ENCODE assay signal across 8 mouse cellular contexts in genomic region chr14:98589846-98590245, GRCm38 (mm10).
A peak's percentile ranks its signal among the peaks of the same experiment; 100 is the strongest.
DNase-seq lines count a peak whose midpoint lies in the region; ATAC-seq and TF ChIP-seq lines count a peak whose summit lies in the region.
"Had no signal": no experiment of that assay in that cellular context is flagged by ENCODE, and none has a peak within 500 bp of the region (broad histone marks: within the 10 kb centered on the region; RNA-seq: fewer than 3 reads in every experiment).

No protein-coding gene starts in this region.

- peak; percentile 47 for DNase-seq in lung, embryonic 14.5 days
- DNase-seq in lung, postnatal 14 days: no peak
- peak; percentile 79 for DNase-seq in adrenal gland, postnatal 25 days
- DNase-seq in forebrain, embryonic 14.5 days (ENCODE audit: low spot score): peak; percentile 22
- peak; percentile 38 for DNase-seq in kidney, postnatal 10 days
- peak; percentile 36 for DNase-seq in neural tube, embryonic 10.5 days (ENCODE audit: extremely low spot score, low spot score)
- DNase-seq in layer of hippocampus, postnatal 14 days (ENCODE audit: low spot score in 2 of 2): no peak

- peak; percentile 61 for TF ChIP-seq CTCF in lung, embryonic 14.5 days (IDR thresholded peaks at IDR 0.05; ENCODE audit: low read depth)

- 0 out of 2 replicates have a peak, but pooled peaks cover 5% of the 10 kb centered on the region for H3K4me1 ChIP-seq in lung, embryonic 14.5 days (ENCODE audit: insufficient read depth)
- no peaks in the 10 kb centered on the region for H3K4me1 ChIP-seq in forebrain, embryonic 14.5 days (ENCODE audit: control insufficient read depth, insufficient read depth, low read length)
- H3K4me1 ChIP-seq: embryonic facial prominence, embryonic 12.5 days had no signal

- H3K27me3 ChIP-seq in lung, embryonic 14.5 days (ENCODE audit: insufficient read depth, low read length): no peaks in the 10 kb centered on the region
- no peaks in the 10 kb centered on the region for H3K27me3 ChIP-seq in forebrain, embryonic 14.5 days (replicated peaks; ENCODE audit: control insufficient read depth, insufficient read depth, low read length)
- H3K27me3 ChIP-seq: embryonic facial prominence, embryonic 12.5 days had no signal

- H3K4me3 ChIP-seq in lung, embryonic 14.5 days (ENCODE audit: low read depth, low read length): no peak overlapping the region
- H3K4me3 ChIP-seq in forebrain, embryonic 14.5 days (ENCODE audit: low read depth, low read length): no peak overlapping the region
- H3K4me3 ChIP-seq: embryonic facial prominence, embryonic 12.5 days had no signal

- H3K36me3 ChIP-seq in lung, embryonic 14.5 days (ENCODE audit: insufficient read depth): no peaks in the 10 kb centered on the region
- H3K36me3 ChIP-seq in forebrain, embryonic 14.5 days (ENCODE audit: control insufficient read depth, insufficient read depth, low read length): no peaks in the 10 kb centered on the region
- H3K36me3 ChIP-seq: embryonic facial prominence, embryonic 12.5 days had no signal

- H3K27ac ChIP-seq in lung, embryonic 14.5 days (ENCODE audit: low read depth): no peak overlapping the region
- H3K27ac ChIP-seq in forebrain, embryonic 14.5 days (ENCODE audit: low read depth, low read length): no peak overlapping the region
- H3K27ac ChIP-seq: embryonic facial prominence, embryonic 12.5 days had no signal

- H3K9ac ChIP-seq in lung, embryonic 14.5 days: no peak overlapping the region
- no peak overlapping the region for H3K9ac ChIP-seq in forebrain, embryonic 14.5 days (ENCODE audit: low read length)
- H3K9ac ChIP-seq: embryonic facial prominence, embryonic 12.5 days had no signal

- no peak overlapping the region for H3K4me2 ChIP-seq in lung, embryonic 14.5 days
- H3K4me2 ChIP-seq in forebrain, embryonic 14.5 days (ENCODE audit: low read length): no peak overlapping the region
- H3K4me2 ChIP-seq: embryonic facial prominence, embryonic 12.5 days had no signal

- no peaks in the 10 kb centered on the region for H3K9me3 ChIP-seq in lung, embryonic 14.5 days (ENCODE audit: low read depth, low read length)
- H3K9me3 ChIP-seq in forebrain, embryonic 14.5 days (replicated peaks; ENCODE audit: control insufficient read depth, low read length): no peaks in the 10 kb centered on the region
- H3K9me3 ChIP-seq: embryonic facial prominence, embryonic 12.5 days had no signal

- ATAC-seq in lung, embryonic 14.5 days (ENCODE audit: insufficient read depth): peak; percentile 70; the same call in 1 of the 2 replicates
- ATAC-seq in forebrain, embryonic 14.5 days: peak; percentile 63

- 11% methylated on average over 4 of the region's 4 CpGs for WGBS in lung, embryonic 14.5 days
- WGBS in forebrain, embryonic 14.5 days: 5% methylated on average over 4 of the region's 4 CpGs

Comparison
In these comparisons a context has a peak if more than half of its experiments do, and no peak if none do; other contexts are left out.
1. DNase-seq: peak in lung, embryonic 14.5 days (single experiment), adrenal gland, postnatal 25 days (single experiment), forebrain, embryonic 14.5 days (single experiment), kidney, postnatal 10 days (single experiment) and neural tube, embryonic 10.5 days (single experiment); none in lung, postnatal 14 days (single experiment) and layer of hippocampus, postnatal 14 days (0 of 2).